ENCODE assay signal across 19 mouse cellular contexts in the genomic region with DNA sequence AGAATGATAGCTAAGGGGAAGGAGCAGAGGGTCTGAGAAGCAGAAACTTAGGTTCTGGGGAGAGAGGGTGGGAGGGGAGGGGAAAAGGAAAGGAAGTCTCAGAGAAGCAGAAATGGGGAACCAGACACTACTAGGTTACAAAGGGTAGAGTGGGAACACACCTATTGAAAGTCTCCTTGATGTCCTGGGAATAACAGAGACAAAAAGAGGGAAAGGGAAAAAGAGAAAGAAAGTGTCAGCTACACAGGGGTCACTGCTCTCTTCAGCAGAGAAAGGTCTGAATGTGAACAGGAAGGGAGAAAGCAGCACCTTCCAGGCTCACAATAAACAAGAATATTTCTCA. TPM values are rescaled to one million over a fixed set of nuclear protein-coding genes. Genes with fewer than 3 reads are reported as not detected.
DNase-seq lines count a peak whose midpoint lies in the region; ATAC-seq and TF ChIP-seq lines count a peak whose summit lies in the region.
"Had no signal": no experiment of that assay in that cellular context is flagged by ENCODE, and none has a peak within 500 bp of the region (broad histone marks: within the 10 kb centered on the region; RNA-seq: fewer than 3 reads in every experiment).

No protein-coding gene starts in this region.

- no peak for DNase-seq in kidney, postnatal 36 days
- DNase-seq in liver: no peak
- peak; percentile 58 for DNase-seq in MEL (ENCODE audit: low read depth, low spot score)
- DNase-seq in thymus, postnatal 36 days: no peak
- DNase-seq: adrenal gland, adult 2 months; B cell, adult 2 months; cerebellum, adult 11 months; cerebellum, adult 2 months; cerebellum, adult 9-11 months; cerebellum, postnatal 25 days had no signal

- peaks cover 97% of the 10 kb centered on the region for H3K36me3 ChIP-seq in kidney, embryonic 15.5 days
- H3K36me3 ChIP-seq in liver, embryonic 12.5 days: peaks cover 100% of the 10 kb centered on the region
- peaks cover 27 to 32% of the 10 kb centered on the region in 2 experiments for H3K36me3 ChIP-seq in MEL (ENCODE audit: control insufficient read depth in 1 of 2, insufficient read depth in 2 of 2, low read length in 2 of 2)

- TF ChIP-seq CTCF in MEL (IDR thresholded peaks at IDR 0.05 in 2 of 3, conservative IDR thresholded peaks at IDR 0.05 in 1 of 3; ENCODE audit: control insufficient read depth in 1 of 3, insufficient read depth in 1 of 3, low read depth in 2 of 3, low read length in 3 of 3, poor library complexity in 1 of 3, severe bottlenecking in 1 of 3): no peak

- no peak overlapping the region for H3K4me2 ChIP-seq in kidney, embryonic 15.5 days
- no peak overlapping the region for H3K4me2 ChIP-seq in liver, embryonic 12.5 days
- H3K4me2 ChIP-seq: forebrain, embryonic 13.5 days; heart, embryonic 11.5 days; hindbrain, embryonic 12.5 days; hindbrain, embryonic 15.5 days had no signal

- H3K4me3 ChIP-seq in kidney, embryonic 15.5 days (replicated peaks): no peak overlapping the region
- H3K4me3 ChIP-seq in liver, embryonic 12.5 days: no peak overlapping the region
- H3K4me3 ChIP-seq in MEL (ENCODE audit: control insufficient read depth in 1 of 2, insufficient read depth in 1 of 2, low read depth in 2 of 2, low read length in 2 of 2): no peak overlapping the region
- H3K4me3 ChIP-seq: forebrain, embryonic 10.5 days; forebrain, embryonic 13.5 days; hindbrain, embryonic 12.5 days; hindbrain, embryonic 15.5 days had no signal

- H3K4me1 ChIP-seq in kidney, embryonic 15.5 days: 0 out of 2 replicates have a peak, but pooled peaks cover 7% of the 10 kb centered on the region
- peaks cover 33% of the 10 kb centered on the region for H3K4me1 ChIP-seq in liver, embryonic 12.5 days
- peaks cover 2 to 3% of the 10 kb centered on the region in 2 experiments; a peak in 1 of 4 replicates for H3K4me1 ChIP-seq in MEL (ENCODE audit: control insufficient read depth in 1 of 2, insufficient read depth in 2 of 2, low read length in 2 of 2)
- H3K4me1 ChIP-seq: hindbrain, embryonic 12.5 days had no signal

- no peaks in the 10 kb centered on the region for H3K9me3 ChIP-seq in kidney, embryonic 15.5 days (replicated peaks)
- H3K9me3 ChIP-seq in liver, embryonic 12.5 days (replicated peaks): no peaks in the 10 kb centered on the region
- no peaks in the 10 kb centered on the region for H3K9me3 ChIP-seq in MEL (replicated peaks; ENCODE audit: insufficient read depth, low read length)
- H3K9me3 ChIP-seq: forebrain, embryonic 10.5 days; forebrain, embryonic 13.5 days; hindbrain, embryonic 12.5 days; hindbrain, embryonic 15.5 days had no signal

- TF ChIP-seq RAD21 in MEL (IDR thresholded peaks at IDR 0.05; ENCODE audit: low read depth, low read length): no peak

- H3K27me3 ChIP-seq in kidney, embryonic 15.5 days: no peaks in the 10 kb centered on the region
- H3K27me3 ChIP-seq in liver, embryonic 12.5 days (replicated peaks): no peaks in the 10 kb centered on the region
- no peaks in the 10 kb centered on the region for H3K27me3 ChIP-seq in MEL (ENCODE audit: control insufficient read depth in 1 of 2, insufficient read depth in 2 of 2, low read length in 2 of 2)
- H3K27me3 ChIP-seq: forebrain, embryonic 13.5 days; hindbrain, embryonic 12.5 days; hindbrain, embryonic 15.5 days; Patski had no signal

- ATAC-seq in kidney, embryonic 15.5 days (replicated peaks; ENCODE audit: low FRiP score): no peak
- ATAC-seq in liver, embryonic 12.5 days: no peak
- ATAC-seq in CD4-positive, CD25-positive, alpha-beta regulatory T cell, adult 4 months: no peak
- ATAC-seq: Patski had no signal

- peak in 1 of 2 experiments; percentile 19; a peak in 2 of 4 replicates for TF ChIP-seq POLR2A in MEL (IDR thresholded peaks at IDR 0.05; ENCODE audit: control insufficient read depth in 1 of 2, insufficient read depth in 1 of 2, low read depth in 1 of 2, low read length in 2 of 2, poor library complexity in 1 of 2)

- peaks cover 11% of the 10 kb centered on the region; the same call in 1 of the 2 replicates for H3K79me2 ChIP-seq in MEL (ENCODE audit: control insufficient read depth, insufficient read depth, low read length, poor library complexity)

- 0 out of 2 replicates have a peak overlapping the region, but pooled peaks have one; percentile 2 for H3K27ac ChIP-seq in kidney, embryonic 15.5 days
- peak overlapping the region; percentile 46; the same call in 1 of the 2 replicates for H3K27ac ChIP-seq in liver, embryonic 12.5 days
- H3K27ac ChIP-seq in MEL (ENCODE audit: control insufficient read depth, low read depth, low read length): no peak overlapping the region
- H3K27ac ChIP-seq: forebrain, embryonic 10.5 days; hindbrain, embryonic 12.5 days; hindbrain, embryonic 15.5 days had no signal

- TF ChIP-seq EP300 in MEL (IDR thresholded peaks at IDR 0.05; ENCODE audit: low read depth in 1 of 2, low read length in 2 of 2): no peak

- H3K9ac ChIP-seq in kidney, embryonic 15.5 days: no peak overlapping the region
- no peak overlapping the region for H3K9ac ChIP-seq in liver, embryonic 12.5 days
- H3K9ac ChIP-seq in MEL (ENCODE audit: control insufficient read depth, low read depth, low read length, poor library complexity, severe bottlenecking): no peak overlapping the region
- H3K9ac ChIP-seq: forebrain, embryonic 13.5 days; hindbrain, embryonic 12.5 days; hindbrain, embryonic 15.5 days had no signal

TF ChIP-seq in MEL, 35 proteins besides CTCF, POLR2A, EP300 and RAD21:
- peak; percentile 13 for TF ChIP-seq SMC3 (IDR thresholded peaks at IDR 0.05; ENCODE audit: low read depth, low read length)
- TF ChIP-seq ZMIZ1 (IDR thresholded peaks at IDR 0.05; ENCODE audit: low read depth, low read length): peak; percentile 77
- TF ChIP-seq MAZ (IDR thresholded peaks at IDR 0.05; ENCODE audit: low read depth, low read length): no peak
- peak; percentile 1; the same call in 1 of the 2 replicates for TF ChIP-seq POLR2AphosphoS2 (IDR thresholded peaks at IDR 0.05; ENCODE audit: low read length)
- peak; percentile 49; the same call in 1 of the 2 replicates for TF ChIP-seq MYB (IDR thresholded peaks at IDR 0.05; ENCODE audit: low read depth, low read length)
- no peak for TF ChIP-seq KAT2A (conservative IDR thresholded peaks at IDR 0.05; ENCODE audit: low read depth, low read length)
- no peak for TF ChIP-seq TBP (IDR thresholded peaks at IDR 0.05; ENCODE audit: low read depth, low read length)
- TF ChIP-seq JUND (IDR thresholded peaks at IDR 0.05; ENCODE audit: low read depth, low read length): no peak
- no peak for TF ChIP-seq ETS1 (IDR thresholded peaks at IDR 0.05; ENCODE audit: low read depth, low read length)
- TF ChIP-seq MXI1 (IDR thresholded peaks at IDR 0.05; ENCODE audit: low read depth, low read length): no peak
- TF ChIP-seq GATA1 (IDR thresholded peaks at IDR 0.05; ENCODE audit: low read depth, low read length): no peak
- TF ChIP-seq MAFK (IDR thresholded peaks at IDR 0.05; ENCODE audit: borderline replicate concordance, low read depth, low read length): no peak
- TF ChIP-seq USF2 (IDR thresholded peaks at IDR 0.05; ENCODE audit: borderline replicate concordance in 1 of 2, insufficient read depth in 1 of 2, low read depth in 1 of 2, low read length in 2 of 2): no peak

RNA-seq across cellular contexts. Expression of gene Rack1, which starts 8.1 kb away (rescaled TPM):
- 775 and 792 TPM in 2 replicates for polyA plus RNA-seq in kidney, embryonic 15.5 days (2015; fragmentation: Nextera tagmentation; extraction: Ambion mirVana)
- polyA plus RNA-seq in liver, embryonic 12.5 days (2016; fragmentation: Nextera tagmentation; extraction: Ambion mirVana): 735 and 768 TPM in 2 replicates
- 5,378 and 5,815 TPM in 2 replicates for total RNA-seq in MEL (2012; rRNA removed)
- polyA plus RNA-seq in MEL (2012; ENCODE audit: insufficient read depth in 1 of 2, insufficient read length in 2 of 2, low read depth in 1 of 2, low replicate concordance in 2 of 2, missing spikeins in 1 of 2): 1,000 to 10,000 TPM in 1 of 2 experiments, 100 to 1,000 TPM in 1; 376 to 4,421 TPM
- 1,000 to 10,000 TPM; 1,099 to 1,661 TPM for polyA plus RNA-seq in CD4-positive, CD25-positive, alpha-beta regulatory T cell, adult 4 months (2017; shearing (Covaris generic))

RNA-seq across cellular contexts. Expression of gene Trim41, which starts 8.9 kb away (rescaled TPM):
- polyA plus RNA-seq in kidney, embryonic 15.5 days (2015; fragmentation: Nextera tagmentation; extraction: Ambion mirVana): 6.6 and 7.0 TPM in 2 replicates
- 2.1 and 2.3 TPM in 2 replicates for polyA plus RNA-seq in liver, embryonic 12.5 days (2016; fragmentation: Nextera tagmentation; extraction: Ambion mirVana)
- total RNA-seq in MEL (2012; rRNA removed): 31.6 and 37.0 TPM in 2 replicates
- polyA plus RNA-seq in MEL (2012; ENCODE audit: insufficient read depth in 1 of 2, insufficient read length in 2 of 2, low read depth in 1 of 2, low replicate concordance in 2 of 2, missing spikeins in 1 of 2): 10 to 100 TPM; 56.4 to 76.3 TPM
- polyA plus RNA-seq in CD4-positive, CD25-positive, alpha-beta regulatory T cell, adult 4 months (2017; shearing (Covaris generic)): 1 to 10 TPM; 2.0 to 3.7 TPM

RNA-seq across cellular contexts. Expression of gene Trim7, which starts 17.7 kb away (rescaled TPM):
- 3.7 and 4.0 TPM in 2 replicates for polyA plus RNA-seq in kidney, embryonic 15.5 days (2015; fragmentation: Nextera tagmentation; extraction: Ambion mirVana)
- polyA plus RNA-seq in liver, embryonic 12.5 days (2016; fragmentation: Nextera tagmentation; extraction: Ambion mirVana): not detected in 2 replicates
- total RNA-seq in MEL (2012; rRNA removed): 0.72 and 0.81 TPM in 2 replicates
- polyA plus RNA-seq in MEL (2012; ENCODE audit: insufficient read depth in 1 of 2, insufficient read length in 2 of 2, low read depth in 1 of 2, low replicate concordance in 2 of 2, missing spikeins in 1 of 2): 1 to 10 TPM in 1 of 2 experiments, not detected in 1; 1.3 TPM
- 1 to 10 TPM in 1 of 2 experiments, under 1 TPM in 1; 0.77 to 2.1 TPM for polyA plus RNA-seq in CD4-positive, CD25-positive, alpha-beta regulatory T cell, adult 4 months (2017; shearing (Covaris generic))

RNA-seq across cellular contexts. Expression of gene Gm12184, which starts 18.2 kb away (rescaled TPM):
- polyA plus RNA-seq in kidney, embryonic 15.5 days (2015; fragmentation: Nextera tagmentation; extraction: Ambion mirVana): 1.6 and 2.9 TPM in 2 replicates
- 4.1 and 5.0 TPM in 2 replicates for polyA plus RNA-seq in liver, embryonic 12.5 days (2016; fragmentation: Nextera tagmentation; extraction: Ambion mirVana)
- 7.1 and 10.9 TPM in 2 replicates for total RNA-seq in MEL (2012; rRNA removed)
- polyA plus RNA-seq in MEL (2012; ENCODE audit: insufficient read depth in 1 of 2, insufficient read length in 2 of 2, low read depth in 1 of 2, low replicate concordance in 2 of 2, missing spikeins in 1 of 2): 10 to 100 TPM in 1 of 2 experiments, not detected in 1; 15.3 TPM
- 1 to 10 TPM in 1 of 2 experiments, under 1 TPM in 1; 0.92 to 4.1 TPM for polyA plus RNA-seq in CD4-positive, CD25-positive, alpha-beta regulatory T cell, adult 4 months (2017; shearing (Covaris generic))
